Mouse (Mus musculus) skeletal muscle tissue, adult 2 months (tissue): Measurements from ENCODE around the gene Ankzf1.

Experiments
- DNase-seq: peaks from one replicate; pipeline ENCODE4 v3.0.0-alpha.2; 2012; ENCODE audit warnings: low read depth, low spot score

Ankzf1 gene

DNA sequence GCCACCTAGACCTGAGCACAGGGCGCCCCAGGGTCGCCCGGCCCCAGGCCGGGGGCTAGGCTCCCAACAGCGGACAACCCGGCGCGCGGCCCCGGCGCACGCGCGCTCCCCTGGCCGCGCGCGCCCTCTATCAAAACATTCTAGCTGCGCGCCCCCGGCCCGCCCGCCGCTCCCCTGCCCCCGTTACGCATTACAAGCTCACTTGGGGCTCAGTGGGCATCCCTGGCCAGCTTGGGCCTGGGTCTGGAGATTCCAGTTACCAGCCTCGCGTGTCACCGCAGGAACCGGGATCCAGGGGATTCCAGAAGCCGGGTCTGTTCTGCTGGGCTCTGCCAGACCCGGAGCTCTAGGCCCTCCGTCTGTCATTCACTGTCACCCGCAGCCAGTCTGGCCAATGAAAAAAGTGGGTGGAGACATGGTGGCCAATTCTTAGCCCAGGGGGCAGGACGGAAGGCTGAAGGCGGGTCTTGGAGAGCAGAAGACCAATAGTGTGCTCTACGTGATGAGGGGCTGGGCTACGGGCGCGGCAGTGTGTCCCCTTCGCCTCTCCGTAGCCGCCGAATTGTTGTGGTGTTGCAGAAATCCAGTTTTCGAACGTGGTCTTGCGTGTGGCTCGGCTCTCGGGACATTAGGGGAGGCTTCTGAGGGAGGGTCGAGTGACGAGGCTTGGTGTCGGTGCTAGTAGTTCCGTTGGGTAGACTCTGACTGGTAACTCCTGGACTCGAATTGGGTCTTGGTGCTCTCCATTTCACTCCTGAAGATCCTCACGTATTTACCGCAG lies at the start of gene Ankzf1, which contains the start of gene Atg9a:
Gene Ankzf1 (plus strand): TSS at position 530 of the 781 bp plus-strand sequence.
Gene Atg9a (minus strand): TSS at position 575 of the 781 bp plus-strand sequence.
- DNase-seq: peak; percentile 96

DNA sequence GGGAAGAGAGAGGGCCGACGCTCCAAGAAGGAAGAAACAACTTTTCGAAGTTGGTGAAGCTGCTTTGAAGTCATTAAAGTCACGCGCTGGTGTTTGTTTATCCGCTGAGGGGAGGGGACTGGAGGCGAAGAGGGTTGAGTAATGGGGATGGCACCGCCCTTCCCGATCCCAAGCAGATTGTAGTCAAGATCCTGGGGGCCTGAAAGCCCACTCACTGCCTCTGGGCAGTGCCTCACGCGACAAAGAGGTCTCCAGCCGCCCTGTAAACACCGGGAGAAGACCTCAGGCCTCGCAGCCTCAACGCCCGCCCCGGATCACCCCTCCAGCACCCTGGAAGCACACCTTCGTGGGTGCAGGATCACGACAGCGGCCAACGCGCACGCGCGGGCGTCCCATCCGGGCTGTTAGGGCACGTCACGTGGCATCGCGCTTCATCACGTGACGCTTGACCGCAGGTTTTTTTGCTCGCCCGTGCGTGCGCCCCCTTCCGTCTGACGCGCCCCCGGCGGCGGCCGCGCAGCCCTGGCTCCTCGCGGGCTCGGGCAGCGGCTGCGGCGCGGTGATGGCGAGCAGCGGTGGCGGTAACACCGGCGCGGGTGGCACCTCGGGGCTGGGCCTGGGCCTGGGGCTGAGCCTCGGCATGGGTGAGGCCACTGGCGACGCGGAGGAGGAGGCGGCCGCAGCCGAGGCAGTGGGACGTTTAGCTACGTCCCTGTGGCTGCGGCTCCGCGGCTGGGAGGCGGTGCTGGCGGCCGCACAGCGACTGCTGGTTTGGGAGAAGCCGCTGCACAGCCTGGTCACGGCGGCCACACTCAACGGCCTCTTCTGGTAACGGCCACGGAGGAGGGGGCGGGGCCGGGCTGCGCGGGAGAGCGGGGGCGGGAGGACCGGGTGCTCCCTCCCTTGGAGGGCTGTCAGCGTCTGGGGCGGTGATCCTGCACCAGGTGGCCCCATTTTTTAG lies 49.4 kb upstream of the Ankzf1 start, which contains the start of the genes Cnppd1 and Retreg2:
Gene Cnppd1 (minus strand): TSS at position 411 of the 961 bp plus-strand sequence.
Gene Retreg2 (plus strand): TSS at position 478 of the 961 bp plus-strand sequence.
- DNase-seq: peak; percentile 96

GRCm38 (mm10) chr1:75145589-75145988 lies 46.4 kb upstream of the Ankzf1 start:
- DNase-seq: no peak

DNA sequence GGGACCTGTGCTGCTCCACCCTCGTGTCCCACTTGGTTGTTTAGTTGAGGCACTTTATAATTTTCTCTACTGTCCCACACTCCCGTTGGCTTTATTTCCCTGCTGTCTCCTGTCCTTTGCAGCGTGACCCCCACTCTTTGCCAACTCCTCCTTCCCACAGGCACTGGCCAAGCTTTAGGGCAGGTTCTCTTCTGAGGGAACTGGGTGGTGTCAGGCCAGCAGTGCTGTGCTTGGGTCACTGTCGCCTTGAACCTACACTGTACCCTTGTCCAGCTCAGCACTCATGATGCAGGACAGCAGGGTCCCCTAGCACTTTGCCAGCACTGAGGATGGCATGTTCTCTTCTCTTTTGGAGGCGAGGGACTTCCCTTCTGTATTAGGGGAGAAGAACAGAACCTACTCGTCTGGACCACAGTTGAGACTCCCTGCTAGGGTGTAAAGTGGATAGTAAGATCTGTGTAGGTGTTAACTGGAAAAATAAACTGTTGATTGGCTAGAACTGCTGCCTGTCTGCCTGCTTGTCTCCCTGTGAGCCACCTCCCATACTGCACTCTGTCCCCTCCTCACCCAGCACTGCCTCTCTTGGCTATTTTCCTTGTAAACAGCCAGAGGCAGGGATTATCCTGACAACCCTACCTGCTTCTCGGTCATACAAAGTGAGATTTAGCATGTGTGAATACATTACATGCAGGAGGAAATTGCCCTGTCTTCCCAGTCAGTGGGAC lies 44.4 kb upstream of the Ankzf1 start:
- DNase-seq: no peak

GRCm38 (mm10) chr1:75148727-75149126 lies 43.2 kb upstream of the Ankzf1 start:
- DNase-seq: no peak

- no peak for DNase-seq
Observed at GRCm38 (mm10) chr1:75155837-75156236, 36.1 kb upstream of the Ankzf1 start.

- DNase-seq: no peak
Observed at GRCm38 (mm10) chr1:75158990-75159389, 33.0 kb upstream of the Ankzf1 start.

GRCm38 (mm10) chr1:75159540-75160255 lies 32.3 kb upstream of the Ankzf1 start:
- no peak for DNase-seq

DNA sequence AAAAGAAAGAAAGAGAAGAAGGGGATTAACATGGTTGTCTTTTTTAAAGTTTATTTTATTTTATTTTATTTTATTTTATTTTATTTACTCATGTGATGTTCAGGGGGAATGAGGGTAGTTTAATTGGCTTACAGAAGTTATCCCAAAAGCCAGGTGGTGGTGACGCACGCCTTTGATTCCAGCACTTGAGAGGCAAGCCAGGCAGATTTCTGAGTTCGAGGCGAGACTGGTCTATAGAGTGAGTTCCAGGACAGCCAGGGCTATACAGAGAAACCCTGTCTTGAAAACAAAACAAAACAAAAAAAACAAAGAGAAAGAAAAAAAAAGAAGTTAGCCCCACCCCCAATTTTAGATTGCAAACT lies 31.7 kb upstream of the Ankzf1 start:
- no peak for DNase-seq

- no peak for DNase-seq
Observed at GRCm38 (mm10) chr1:75168093-75168471, 23.9 kb upstream of the Ankzf1 start.

- peak; percentile 92 for DNase-seq
Observed at GRCm38 (mm10) chr1:75168472-75169464, 23.2 kb upstream of the Ankzf1 start, which contains the start of gene Zfand2b. TSS of gene Zfand2b (plus strand) at chr1:75168646.

DNA sequence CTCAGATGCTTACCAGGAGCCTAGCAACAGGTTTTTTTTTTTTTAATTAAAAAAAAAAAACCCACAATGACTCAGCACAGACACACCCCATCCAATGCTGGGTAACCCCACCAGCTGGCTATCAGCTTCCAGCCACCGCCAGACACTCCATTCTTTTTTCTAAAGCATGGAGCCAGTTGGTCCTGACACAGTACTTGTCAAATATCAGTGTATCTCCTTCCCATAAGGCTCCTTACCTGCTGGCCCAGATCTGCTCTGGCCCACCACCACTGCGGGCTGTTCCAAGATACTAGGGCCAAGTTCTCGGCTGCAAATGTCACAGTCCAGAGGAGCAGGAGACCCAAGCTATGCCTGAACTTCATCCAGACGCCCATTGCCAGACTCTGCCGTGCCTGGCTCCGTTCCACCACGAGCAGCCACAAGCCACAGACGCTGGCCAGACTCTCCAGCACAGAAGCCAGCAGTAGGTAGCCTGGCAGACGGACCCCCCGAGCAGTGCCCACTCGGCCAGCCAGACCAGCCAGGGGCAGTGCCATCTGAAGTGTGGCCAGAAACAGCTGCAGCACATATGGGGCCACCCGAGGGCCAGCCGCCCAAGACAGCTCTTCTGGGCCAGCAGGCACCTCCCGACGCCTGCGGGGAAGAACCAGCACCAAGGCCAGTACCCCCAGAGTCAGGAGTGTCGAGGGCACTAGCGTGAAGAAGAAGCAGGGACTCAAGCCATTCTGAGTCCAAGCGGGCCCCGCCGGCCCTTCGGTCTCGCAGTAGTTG lies 12.4 kb upstream of the Ankzf1 start:
- peak; percentile 38 for DNase-seq

- DNase-seq: peak; percentile 80
Observed at GRCm38 (mm10) chr1:75180105-75180590, 11.8 kb upstream of the Ankzf1 start, which contains the start of gene Abcb6. TSS of gene Abcb6 (minus strand) at chr1:75180392.

GRCm38 (mm10) chr1:75180741-75181140 lies 11.2 kb upstream of the Ankzf1 start:
- no peak for DNase-seq

- DNase-seq: no peak
Observed at GRCm38 (mm10) chr1:75181377-75181870, 10.5 kb upstream of the Ankzf1 start.

- DNase-seq: no peak
Observed at GRCm38 (mm10) chr1:75182160-75182559, 9.8 kb upstream of the Ankzf1 start.

DNA sequence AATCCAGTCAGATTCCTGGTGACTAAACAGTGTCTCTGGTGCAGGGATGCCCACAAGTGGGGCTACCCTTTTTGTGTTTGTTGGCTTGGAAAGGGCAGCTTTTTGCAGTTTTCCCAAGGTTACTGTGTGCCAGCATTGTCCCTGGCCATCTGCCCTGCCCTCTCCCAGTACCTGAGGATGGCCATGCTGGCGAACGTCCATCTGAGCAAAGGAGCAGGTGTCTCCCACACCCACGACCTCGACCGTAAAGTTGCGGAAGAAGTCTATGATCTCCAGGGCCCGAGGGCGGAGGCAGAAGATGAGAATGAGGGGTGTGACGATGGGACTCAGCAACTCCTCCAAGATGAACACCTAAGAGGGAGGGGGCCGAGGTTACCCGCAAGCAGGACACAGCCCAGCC lies 6.5 kb upstream of the Ankzf1 start:
- DNase-seq: no peak

DNA sequence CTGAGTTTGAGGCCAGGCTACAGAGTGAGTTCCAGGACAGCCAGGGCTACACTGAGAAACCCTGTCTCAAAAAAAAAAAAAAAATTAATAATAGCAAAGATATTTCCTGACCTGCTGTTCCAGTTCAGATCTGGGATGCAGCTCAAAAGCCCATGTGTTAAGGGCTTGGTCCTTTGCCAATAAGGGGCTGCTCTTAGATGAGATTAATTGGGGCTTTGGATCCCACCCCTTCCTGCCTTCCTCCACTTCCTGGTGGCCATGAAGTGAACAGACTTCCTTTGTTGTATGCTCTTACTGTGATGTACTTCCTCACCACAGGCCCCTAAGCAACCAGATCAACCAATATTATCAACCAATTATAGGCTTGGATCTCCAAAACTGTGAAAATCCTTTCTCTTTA lies 4.8 kb upstream of the Ankzf1 start:
- DNase-seq: no peak
